Mouse (Mus musculus): ENCODE results near the gene Dnajb13. TPM values are rescaled to one million over a fixed set of nuclear protein-coding genes. Genes with fewer than 3 reads are reported as not detected.

The Dnajb13 gene
- polyA plus RNA-seq, 1 experiment: 3.0 TPM

DNA sequence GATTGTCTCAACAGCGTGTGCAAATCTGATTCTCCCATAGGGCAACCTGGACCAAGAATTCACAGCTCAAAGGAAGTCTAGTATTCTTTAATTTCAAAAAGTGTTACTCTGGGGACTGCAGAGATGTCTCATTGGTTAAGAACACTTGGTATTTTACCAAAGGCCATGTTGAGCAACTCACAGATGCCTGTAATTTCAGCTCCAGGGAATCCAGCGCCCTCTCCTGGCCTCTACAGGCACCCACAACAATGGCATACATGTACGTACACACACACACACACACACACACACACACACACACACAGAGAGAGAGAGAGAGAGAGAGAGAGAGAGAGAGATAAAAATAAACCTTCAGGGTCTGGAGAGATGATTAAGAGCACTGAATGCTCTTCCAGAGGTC, 7.5 kb upstream of the Dnajb13 start:
- TF ChIP-seq CTCF (IDR thresholded peaks at IDR 0.05; ENCODE audit: borderline replicate concordance, control insufficient read depth, extremely low read depth, insufficient read depth, low read length, poor library complexity) (no peak), POLR2A (IDR thresholded peaks at IDR 0.05; ENCODE audit: control insufficient read depth, extremely low read depth, insufficient read depth, low read length, poor library complexity) (no peak)
- no peaks in the 10 kb centered on the region for H3K27me3 ChIP-seq (ENCODE audit: control insufficient read depth, insufficient read depth, low read length)
- WGBS: 80% methylated on average over 3 of the region's 3 CpGs

DNA sequence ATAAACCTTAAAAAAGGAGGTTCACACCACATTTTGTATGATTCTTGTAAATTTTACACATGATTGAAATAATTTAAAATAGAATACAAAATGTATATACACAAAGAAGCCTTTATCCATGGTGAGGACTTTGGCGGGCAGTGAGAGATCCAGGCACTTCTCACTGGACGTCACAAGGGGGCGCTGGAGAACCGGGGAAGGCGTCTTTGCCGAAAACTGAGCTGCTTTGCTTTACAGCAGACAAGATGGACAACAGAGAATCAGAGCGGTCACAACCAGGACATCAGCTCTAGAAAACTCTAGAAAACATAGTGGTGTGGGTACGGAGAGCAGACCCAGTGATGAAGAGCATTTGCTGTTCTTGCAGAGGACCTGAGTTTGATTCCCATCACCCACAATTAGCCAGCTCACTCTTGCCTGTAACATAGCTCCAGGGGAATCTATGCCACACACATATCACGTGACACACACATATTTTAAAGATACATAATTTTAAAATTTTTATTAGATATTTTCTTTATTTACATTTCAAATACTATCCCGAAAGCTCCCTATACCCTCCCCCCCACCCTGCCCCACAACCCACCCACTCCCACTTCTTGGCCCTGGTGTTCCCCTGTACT, 6.0 kb upstream of the Dnajb13 start:
- TF ChIP-seq CTCF (IDR thresholded peaks at IDR 0.05; ENCODE audit: borderline replicate concordance, control insufficient read depth, extremely low read depth, insufficient read depth, low read length, poor library complexity) (peak; percentile 89), POLR2A (IDR thresholded peaks at IDR 0.05; ENCODE audit: control insufficient read depth, extremely low read depth, insufficient read depth, low read length, poor library complexity) (no peak)
- no peak overlapping the region for H3K4me3 ChIP-seq (ENCODE audit: control insufficient read depth, insufficient read depth, low read length)
- H3K4me1 ChIP-seq (replicated peaks; ENCODE audit: control insufficient read depth, insufficient read depth, low read length): no peaks in the 10 kb centered on the region
- no peak overlapping the region for H3K27ac ChIP-seq (ENCODE audit: control insufficient read depth, insufficient read depth, low read length)
- peak; percentile 75 for DNase-seq
- H3K27me3 ChIP-seq (ENCODE audit: control insufficient read depth, insufficient read depth, low read length): no peaks in the 10 kb centered on the region
- 22% methylated on average over 10 of the region's 10 CpGs for WGBS
- no peaks in the 10 kb centered on the region for H3K36me3 ChIP-seq (ENCODE audit: control insufficient read depth, insufficient read depth, low read length)

More for the DNA sequence above, 7.5 kb upstream of the Dnajb13 start:
- H3K4me1 ChIP-seq (replicated peaks; ENCODE audit: control insufficient read depth, insufficient read depth, low read length): no peaks in the 10 kb centered on the region
- no peaks in the 10 kb centered on the region for H3K36me3 ChIP-seq (ENCODE audit: control insufficient read depth, insufficient read depth, low read length)
- no peak overlapping the region for H3K4me3 ChIP-seq (ENCODE audit: control insufficient read depth, insufficient read depth, low read length)
- H3K27ac ChIP-seq (ENCODE audit: control insufficient read depth, insufficient read depth, low read length): no peak overlapping the region
- DNase-seq: no peak

DNA sequence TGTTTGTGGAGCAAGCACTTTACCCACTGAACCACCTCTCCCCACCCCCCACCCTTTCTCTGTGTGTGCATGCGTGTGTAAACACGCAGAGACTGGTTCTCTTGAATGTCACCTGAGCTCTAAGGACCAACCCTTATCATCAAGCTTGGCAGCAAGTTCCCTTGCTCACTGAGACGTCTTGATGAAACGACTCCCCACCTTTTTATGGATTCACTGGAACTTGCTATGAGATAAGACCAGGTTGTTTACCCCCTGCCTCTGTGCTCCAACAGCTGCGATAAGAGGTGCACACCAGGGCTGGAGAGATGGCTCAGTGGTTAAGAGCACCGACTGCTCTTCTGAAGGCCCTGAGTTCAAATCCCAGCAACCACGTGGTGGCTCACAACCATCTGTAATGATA, 5.4 kb upstream of the Dnajb13 start:
- Histone ChIP-seq H3K4me1 (replicated peaks; ENCODE audit: control insufficient read depth, insufficient read depth, low read length) (no peaks in the 10 kb centered on the region), H3K27ac (ENCODE audit: control insufficient read depth, insufficient read depth, low read length) (no peak overlapping the region), H3K36me3 (ENCODE audit: control insufficient read depth, insufficient read depth, low read length) (no peaks in the 10 kb centered on the region), H3K4me3 (ENCODE audit: control insufficient read depth, insufficient read depth, low read length) (no peak overlapping the region), H3K27me3 (ENCODE audit: control insufficient read depth, insufficient read depth, low read length) (no peaks in the 10 kb centered on the region)
- TF ChIP-seq CTCF (IDR thresholded peaks at IDR 0.05; ENCODE audit: borderline replicate concordance, control insufficient read depth, extremely low read depth, insufficient read depth, low read length, poor library complexity) (no peak), POLR2A (IDR thresholded peaks at IDR 0.05; ENCODE audit: control insufficient read depth, extremely low read depth, insufficient read depth, low read length, poor library complexity) (no peak)
- 73% methylated on average over 7 of the region's 7 CpGs for WGBS
- DNase-seq: no peak

DNA sequence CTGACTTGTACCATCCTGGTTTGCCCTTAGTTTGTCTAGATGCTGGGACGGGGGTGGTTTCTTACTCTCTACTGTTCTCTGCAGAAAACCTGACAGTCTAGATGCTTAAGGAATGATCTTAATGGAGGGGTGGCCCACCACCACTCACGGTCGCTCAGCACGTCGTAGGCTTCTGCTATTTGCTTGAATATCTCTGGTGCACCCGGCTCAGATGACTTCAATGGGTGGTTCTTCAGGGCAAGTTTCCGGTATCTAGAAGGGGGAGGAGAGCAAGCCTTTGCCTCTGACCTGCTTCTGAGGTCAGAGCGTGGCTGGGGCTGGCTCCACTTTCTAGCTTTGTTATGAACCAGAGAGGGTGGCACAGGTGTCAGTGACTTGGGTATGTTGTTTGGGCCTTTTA, 3.2 kb downstream of the Dnajb13 start:
- H3K27me3 ChIP-seq (ENCODE audit: control insufficient read depth, insufficient read depth, low read length): no peaks in the 10 kb centered on the region
- no peak for DNase-seq
- no peaks in the 10 kb centered on the region for H3K36me3 ChIP-seq (ENCODE audit: control insufficient read depth, insufficient read depth, low read length)
- H3K27ac ChIP-seq (ENCODE audit: control insufficient read depth, insufficient read depth, low read length): no peak overlapping the region
- 70% methylated on average over 8 of the region's 8 CpGs for WGBS
- peaks cover 10% of the 10 kb centered on the region for H3K4me1 ChIP-seq (replicated peaks; ENCODE audit: control insufficient read depth, insufficient read depth, low read length)
- TF ChIP-seq POLR2A (IDR thresholded peaks at IDR 0.05; ENCODE audit: control insufficient read depth, extremely low read depth, insufficient read depth, low read length, poor library complexity): no peak
- no peak for TF ChIP-seq CTCF (IDR thresholded peaks at IDR 0.05; ENCODE audit: borderline replicate concordance, control insufficient read depth, extremely low read depth, insufficient read depth, low read length, poor library complexity)
- H3K4me3 ChIP-seq (ENCODE audit: control insufficient read depth, insufficient read depth, low read length): no peak overlapping the region

DNA sequence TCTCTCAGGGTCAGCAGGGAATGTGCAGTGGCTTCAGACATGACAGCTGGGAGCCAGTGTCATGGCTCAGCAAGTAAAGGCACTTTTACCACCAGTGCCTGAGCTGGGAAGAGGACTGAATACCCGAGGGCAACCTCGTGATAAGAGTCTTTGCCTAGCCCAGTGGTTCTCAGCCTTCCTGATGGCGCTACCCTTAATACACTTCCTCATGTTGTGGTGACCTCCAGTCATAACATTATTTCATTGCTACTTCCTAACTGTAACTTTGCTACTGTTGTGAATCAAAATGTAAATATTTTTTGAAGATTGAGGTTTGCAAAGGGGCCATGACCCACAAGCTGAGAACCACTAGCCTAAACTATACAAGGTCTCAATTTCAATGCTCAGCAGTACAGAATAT, 6.1 kb downstream of the Dnajb13 start:
- Histone ChIP-seq H3K36me3 (ENCODE audit: control insufficient read depth, insufficient read depth, low read length) (no peaks in the 10 kb centered on the region), H3K4me1 (replicated peaks; ENCODE audit: control insufficient read depth, insufficient read depth, low read length) (peaks cover 16% of the 10 kb centered on the region), H3K4me3 (ENCODE audit: control insufficient read depth, insufficient read depth, low read length) (no peak overlapping the region), H3K27ac (ENCODE audit: control insufficient read depth, insufficient read depth, low read length) (no peak overlapping the region), H3K27me3 (ENCODE audit: control insufficient read depth, insufficient read depth, low read length) (no peaks in the 10 kb centered on the region)
- no peak for DNase-seq
- TF ChIP-seq POLR2A (IDR thresholded peaks at IDR 0.05; ENCODE audit: control insufficient read depth, extremely low read depth, insufficient read depth, low read length, poor library complexity) (no peak), CTCF (IDR thresholded peaks at IDR 0.05; ENCODE audit: borderline replicate concordance, control insufficient read depth, extremely low read depth, insufficient read depth, low read length, poor library complexity) (no peak)
- WGBS: 33% methylated on average over 3 of the region's 3 CpGs

DNA sequence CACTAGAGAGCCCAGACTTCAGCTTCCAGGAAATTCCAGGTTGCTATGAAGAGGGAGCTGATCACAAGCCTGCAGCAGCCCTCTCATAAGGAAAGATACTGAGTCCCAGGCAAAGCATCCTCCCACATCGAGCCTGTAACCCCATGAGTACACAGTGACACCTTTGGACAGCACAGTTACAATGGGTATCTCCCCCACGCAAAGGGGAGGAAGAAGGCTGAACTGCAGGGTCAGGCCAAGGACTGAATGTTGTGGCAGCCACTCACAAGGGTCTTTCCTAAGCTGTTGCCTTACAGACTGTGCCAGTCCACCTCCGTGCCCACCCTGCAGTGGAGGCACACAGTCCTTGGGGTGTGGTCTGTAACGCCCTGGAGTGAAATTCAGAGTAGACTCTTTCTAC, 8.3 kb downstream of the Dnajb13 start:
- DNase-seq: no peak
- Histone ChIP-seq H3K4me3 (ENCODE audit: control insufficient read depth, insufficient read depth, low read length) (no peak overlapping the region), H3K27ac (ENCODE audit: control insufficient read depth, insufficient read depth, low read length) (no peak overlapping the region), H3K36me3 (ENCODE audit: control insufficient read depth, insufficient read depth, low read length) (no peaks in the 10 kb centered on the region), H3K27me3 (ENCODE audit: control insufficient read depth, insufficient read depth, low read length) (no peaks in the 10 kb centered on the region), H3K4me1 (replicated peaks; ENCODE audit: control insufficient read depth, insufficient read depth, low read length) (peaks cover 26% of the 10 kb centered on the region)
- WGBS: 80% methylated on average over 4 of the region's 4 CpGs
- TF ChIP-seq CTCF (IDR thresholded peaks at IDR 0.05; ENCODE audit: borderline replicate concordance, control insufficient read depth, extremely low read depth, insufficient read depth, low read length, poor library complexity) (no peak), POLR2A (IDR thresholded peaks at IDR 0.05; ENCODE audit: control insufficient read depth, extremely low read depth, insufficient read depth, low read length, poor library complexity) (no peak)

Measured in thymus, adult 2 months (tissue).